Mouse (Mus musculus): ENCODE data around the gene Tfap2d. TPM values are rescaled to one million over a fixed set of nuclear protein-coding genes. Genes with fewer than 3 reads are reported as not detected.
A peak's percentile ranks its signal among the peaks of the same experiment; 100 is the strongest.

Tfap2d gene
- polyA plus RNA-seq, 1 experiment = not detected

DNA sequence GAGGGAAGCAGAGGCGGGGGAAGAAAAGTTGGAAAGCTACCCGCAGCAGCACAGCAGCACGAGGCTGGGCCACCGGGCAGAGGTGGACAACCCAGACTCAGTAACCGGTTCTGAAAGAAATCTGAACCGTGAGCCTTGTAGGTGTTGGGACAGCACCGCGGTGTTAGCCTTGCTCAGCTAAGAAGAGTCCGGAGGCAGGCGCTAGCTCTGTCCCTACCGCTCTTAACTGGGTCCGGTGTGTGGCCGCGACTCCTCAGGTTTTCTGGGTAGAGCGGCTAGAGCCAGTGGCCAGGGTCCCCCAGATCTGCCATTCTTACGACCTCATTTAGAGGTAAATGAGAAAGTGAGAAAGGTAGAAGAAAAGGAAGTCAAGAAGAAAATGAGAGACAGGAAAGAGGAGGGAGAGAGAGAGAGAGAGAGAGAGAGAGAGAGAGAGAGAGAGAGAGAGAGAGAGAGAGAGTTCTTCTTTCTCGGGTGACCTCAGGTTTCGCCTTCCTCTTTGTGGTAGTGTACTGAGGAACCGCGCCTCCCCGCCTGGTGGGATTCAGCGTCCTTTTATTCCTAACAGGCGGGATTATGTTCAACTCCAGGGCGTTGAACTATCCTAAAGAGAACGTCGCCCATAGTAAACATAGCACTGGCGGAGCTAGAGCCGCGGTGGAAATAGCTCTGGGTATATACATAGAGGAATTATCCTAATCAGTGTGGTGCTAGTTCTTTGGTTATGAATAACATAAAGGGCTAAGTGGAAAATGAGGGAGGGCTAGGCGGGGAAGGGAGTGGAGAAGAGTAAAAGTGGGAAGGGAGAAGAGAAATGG is 107.6 kb downstream of the Tfap2d start:
- no peak for TF ChIP-seq POLR2A (IDR thresholded peaks at IDR 0.05; ENCODE audit: low read depth, low read length)
- no peak for TF ChIP-seq CTCF (IDR thresholded peaks at IDR 0.05; ENCODE audit: extremely low read depth, insufficient read length, insufficient replicate concordance, low read depth, low read length)
- 0 out of 2 replicates have a peak overlapping the region, but pooled peaks have one; percentile 16 for H3K4me3 ChIP-seq (ENCODE audit: low read depth, low read length)
- peaks cover 18% of the 10 kb centered on the region for H3K27me3 ChIP-seq (ENCODE audit: control insufficient read depth, insufficient read depth, low read length)
- H3K36me3 ChIP-seq (ENCODE audit: control insufficient read depth, insufficient read depth, low read length) = no peaks in the 10 kb centered on the region
- no peaks in the 10 kb centered on the region for H3K4me1 ChIP-seq (ENCODE audit: control insufficient read depth, insufficient read depth, insufficient read length, low read length)
- WGBS = 2% methylated on average over 30 of the region's 30 CpGs
- H3K27ac ChIP-seq (ENCODE audit: insufficient read depth, low read depth, low read length) = no peak overlapping the region

DNA sequence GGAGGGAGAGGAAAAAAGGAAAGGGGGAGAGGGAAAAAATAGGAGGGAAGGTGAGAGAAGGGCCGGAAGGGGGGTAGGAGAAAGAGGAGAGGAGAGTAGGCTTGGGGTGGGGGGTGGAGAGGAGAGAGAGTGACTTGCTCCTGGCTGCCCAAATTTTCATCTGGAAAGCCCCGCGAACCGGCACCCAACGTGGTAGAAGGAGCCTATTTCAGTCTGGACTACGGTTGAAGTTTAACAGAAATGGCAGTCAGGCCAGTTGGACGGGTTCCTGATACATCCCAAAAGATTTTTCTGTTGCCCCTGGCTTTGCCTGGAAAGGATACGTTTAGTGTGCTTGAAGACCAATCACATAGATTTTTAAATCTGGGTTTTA is 108.2 kb downstream of the Tfap2d start:
- WGBS = 3% methylated on average over 8 of the region's 8 CpGs
- peaks cover 18% of the 10 kb centered on the region for H3K27me3 ChIP-seq (ENCODE audit: control insufficient read depth, insufficient read depth, low read length)

DNA sequence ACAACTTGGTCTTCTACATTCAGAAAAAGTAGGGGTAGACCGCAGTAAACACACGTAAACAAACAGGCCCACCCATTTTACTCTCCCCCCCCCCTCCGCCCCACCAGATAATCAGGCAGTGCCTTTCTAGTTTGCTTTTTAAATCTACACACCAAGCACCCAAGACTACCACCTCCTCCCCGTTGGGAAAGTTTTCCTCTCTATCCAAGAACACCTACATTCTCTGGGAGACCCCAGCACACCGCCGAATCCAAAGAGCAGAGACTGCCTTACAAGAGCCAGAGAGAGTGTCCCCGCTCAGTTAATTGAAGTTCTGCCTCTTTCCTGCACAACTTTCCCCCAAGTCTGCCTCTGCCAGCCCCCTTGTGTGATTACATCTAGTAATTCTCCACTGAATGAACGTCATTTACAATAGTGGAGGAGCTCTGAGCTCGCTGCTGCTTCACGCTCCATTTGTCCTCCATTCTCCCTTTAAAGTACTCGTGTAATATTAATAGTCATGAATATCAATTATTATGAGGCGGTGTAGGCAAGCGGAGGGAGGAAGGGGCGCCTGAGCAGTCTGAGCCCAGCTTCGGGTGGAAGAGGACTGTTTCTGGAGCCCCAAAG is 108.8 kb downstream of the Tfap2d start:
- Histone ChIP-seq H3K4me3 (ENCODE audit: low read depth, low read length) (no peak overlapping the region), H3K4me1 (ENCODE audit: control insufficient read depth, insufficient read depth, insufficient read length, low read length) (no peaks in the 10 kb centered on the region), H3K36me3 (ENCODE audit: control insufficient read depth, insufficient read depth, low read length) (no peaks in the 10 kb centered on the region), H3K27ac (ENCODE audit: insufficient read depth, low read depth, low read length) (no peak overlapping the region), H3K27me3 (ENCODE audit: control insufficient read depth, insufficient read depth, low read length) (peaks cover 18% of the 10 kb centered on the region)
- WGBS = 4% methylated on average over 15 of the region's 15 CpGs
- TF ChIP-seq CTCF (IDR thresholded peaks at IDR 0.05; ENCODE audit: extremely low read depth, insufficient read length, insufficient replicate concordance, low read depth, low read length) (no peak), POLR2A (IDR thresholded peaks at IDR 0.05; ENCODE audit: low read depth, low read length) (no peak)

More for the DNA sequence above, 108.2 kb downstream of the Tfap2d start:
- no peak overlapping the region for H3K27ac ChIP-seq (ENCODE audit: insufficient read depth, low read depth, low read length)
- no peaks in the 10 kb centered on the region for H3K4me1 ChIP-seq (ENCODE audit: control insufficient read depth, insufficient read depth, insufficient read length, low read length)
- H3K36me3 ChIP-seq (ENCODE audit: control insufficient read depth, insufficient read depth, low read length) = no peaks in the 10 kb centered on the region
- TF ChIP-seq CTCF (IDR thresholded peaks at IDR 0.05; ENCODE audit: extremely low read depth, insufficient read length, insufficient replicate concordance, low read depth, low read length) = no peak
- TF ChIP-seq POLR2A (IDR thresholded peaks at IDR 0.05; ENCODE audit: low read depth, low read length) = no peak
- no peak overlapping the region for H3K4me3 ChIP-seq (ENCODE audit: low read depth, low read length)

DNA sequence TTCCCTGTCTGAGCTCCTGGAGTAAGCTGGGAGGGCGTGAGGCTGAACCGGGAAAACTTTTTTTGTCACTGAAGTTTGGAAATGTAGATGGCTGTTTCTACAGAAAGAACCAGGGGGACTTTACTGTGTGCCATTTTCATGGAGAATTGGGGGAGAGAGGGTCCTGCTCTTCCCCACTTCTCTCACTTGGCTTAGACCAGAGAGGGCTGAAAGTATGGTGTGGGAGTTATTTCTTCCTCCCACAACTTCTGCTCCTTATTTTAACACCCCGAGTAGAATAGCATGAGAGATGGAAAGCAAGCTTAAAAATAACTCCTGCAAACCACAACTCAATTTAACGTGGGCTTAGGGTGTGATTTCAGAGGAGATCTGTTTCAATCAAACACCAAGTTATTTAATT is 109.9 kb downstream of the Tfap2d start:
- Histone ChIP-seq H3K36me3 (ENCODE audit: control insufficient read depth, insufficient read depth, low read length) (no peaks in the 10 kb centered on the region), H3K27ac (ENCODE audit: insufficient read depth, low read depth, low read length) (no peak overlapping the region), H3K4me1 (ENCODE audit: control insufficient read depth, insufficient read depth, insufficient read length, low read length) (no peaks in the 10 kb centered on the region), H3K27me3 (ENCODE audit: control insufficient read depth, insufficient read depth, low read length) (peaks cover 18% of the 10 kb centered on the region), H3K4me3 (ENCODE audit: low read depth, low read length) (no peak overlapping the region)
- WGBS = 3% methylated on average over 4 of the region's 4 CpGs
- no peak for TF ChIP-seq CTCF (IDR thresholded peaks at IDR 0.05; ENCODE audit: extremely low read depth, insufficient read length, insufficient replicate concordance, low read depth, low read length)
- no peak for TF ChIP-seq POLR2A (IDR thresholded peaks at IDR 0.05; ENCODE audit: low read depth, low read length)

DNA sequence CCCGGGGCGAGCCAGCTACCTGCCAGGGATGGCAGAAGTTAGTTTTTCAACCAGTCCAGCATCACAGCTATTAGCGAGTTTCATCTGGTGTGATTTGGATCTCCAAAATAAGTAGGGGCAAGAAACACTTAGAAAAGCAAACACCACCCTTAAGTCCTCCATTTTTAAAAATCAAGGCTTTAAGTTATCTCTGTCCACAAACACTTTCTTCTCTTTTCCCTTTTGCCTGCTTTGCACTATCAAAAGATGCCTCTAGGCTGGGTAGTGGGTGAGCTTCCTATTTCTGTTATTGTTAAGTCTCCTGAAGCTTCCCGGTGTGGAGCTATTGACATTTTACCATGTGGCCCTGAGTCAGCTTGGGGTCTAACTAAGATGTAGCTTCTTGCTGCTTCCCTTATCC is 110.3 kb downstream of the Tfap2d start:
- WGBS = 2% methylated on average over 4 of the region's 4 CpGs
- H3K4me3 ChIP-seq (ENCODE audit: low read depth, low read length) = no peak overlapping the region
- peaks cover 18% of the 10 kb centered on the region for H3K27me3 ChIP-seq (ENCODE audit: control insufficient read depth, insufficient read depth, low read length)
- no peaks in the 10 kb centered on the region for H3K36me3 ChIP-seq (ENCODE audit: control insufficient read depth, insufficient read depth, low read length)
- TF ChIP-seq POLR2A (IDR thresholded peaks at IDR 0.05; ENCODE audit: low read depth, low read length) (no peak), CTCF (IDR thresholded peaks at IDR 0.05; ENCODE audit: extremely low read depth, insufficient read length, insufficient replicate concordance, low read depth, low read length) (no peak)
- no peaks in the 10 kb centered on the region for H3K4me1 ChIP-seq (ENCODE audit: control insufficient read depth, insufficient read depth, insufficient read length, low read length)
- no peak overlapping the region for H3K27ac ChIP-seq (ENCODE audit: insufficient read depth, low read depth, low read length)

DNA sequence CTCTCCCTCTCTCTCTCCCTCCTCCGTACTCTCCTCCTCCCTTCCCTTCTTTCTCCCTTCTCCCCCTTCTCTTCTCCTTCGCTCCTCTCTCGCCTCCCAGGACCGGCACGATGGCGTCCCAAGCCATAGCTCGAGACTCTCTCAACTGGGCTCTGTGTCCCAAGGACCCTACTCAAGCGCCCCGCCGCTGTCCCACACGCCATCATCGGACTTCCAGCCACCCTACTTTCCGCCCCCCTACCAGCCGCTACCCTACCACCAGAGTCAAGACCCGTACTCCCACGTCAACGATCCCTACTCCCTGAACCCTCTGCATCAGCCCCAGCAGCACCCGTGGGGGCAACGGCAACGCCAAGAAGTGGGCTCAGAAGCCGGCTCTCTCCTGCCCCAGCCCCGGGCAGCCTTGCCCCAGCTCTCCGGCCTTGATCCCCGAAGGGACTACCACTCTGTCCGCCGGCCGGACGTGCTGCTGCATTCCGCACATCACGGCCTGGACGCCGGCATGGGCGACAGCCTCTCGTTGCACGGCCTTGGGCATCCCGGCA is 111.1 kb downstream of the Tfap2d start:
- no peaks in the 10 kb centered on the region for H3K36me3 ChIP-seq (ENCODE audit: control insufficient read depth, insufficient read depth, low read length)
- no peaks in the 10 kb centered on the region for H3K4me1 ChIP-seq (ENCODE audit: control insufficient read depth, insufficient read depth, insufficient read length, low read length)
- peaks cover 18% of the 10 kb centered on the region for H3K27me3 ChIP-seq (ENCODE audit: control insufficient read depth, insufficient read depth, low read length)
- H3K27ac ChIP-seq (ENCODE audit: insufficient read depth, low read depth, low read length) = no peak overlapping the region
- TF ChIP-seq POLR2A (IDR thresholded peaks at IDR 0.05; ENCODE audit: low read depth, low read length) = no peak
- no peak for TF ChIP-seq CTCF (IDR thresholded peaks at IDR 0.05; ENCODE audit: extremely low read depth, insufficient read length, insufficient replicate concordance, low read depth, low read length)
- 5% methylated on average over 36 of the region's 36 CpGs for WGBS
- H3K4me3 ChIP-seq (ENCODE audit: low read depth, low read length) = no peak overlapping the region

Other genes starting within 250 kb of the Tfap2d start
- not detected in 2 replicates for gene Tfap2b, start 105.9 kb downstream of the Tfap2d start, polyA plus RNA-seq (2012; rRNA removed)